Comparison of ENCODE assay signal across 9 mouse cellular contexts in the genomic region with DNA sequence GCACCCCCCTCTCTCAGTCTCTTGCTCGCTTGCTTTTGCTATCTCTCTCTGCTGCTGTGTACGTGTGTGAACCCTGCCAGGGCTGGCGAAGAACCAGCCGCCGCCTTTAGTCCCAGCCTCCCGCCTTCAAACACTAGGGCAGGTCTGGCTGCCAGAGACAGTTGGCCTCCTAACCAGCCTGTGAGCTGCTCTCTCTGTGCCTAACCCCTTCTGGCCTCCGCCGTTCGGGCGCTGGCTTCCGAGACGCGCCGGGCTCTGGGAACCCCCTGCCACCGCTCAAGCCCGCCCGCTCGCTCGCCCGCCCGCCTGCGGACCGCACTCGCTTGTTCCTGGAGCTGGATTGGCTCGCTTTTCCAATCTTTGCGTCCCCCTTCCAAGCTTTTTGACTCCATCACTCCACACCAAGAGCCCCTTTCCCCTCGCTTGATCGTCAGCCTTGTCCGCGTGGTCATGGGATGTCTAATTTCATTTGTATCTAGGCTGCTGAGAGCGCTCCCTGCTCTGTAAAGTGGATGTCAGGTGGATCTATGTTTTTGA. TPM values are rescaled to one million over a fixed set of nuclear protein-coding genes. Genes with fewer than 3 reads are reported as not detected.
DNase-seq lines count a peak whose midpoint lies in the region; ATAC-seq and TF ChIP-seq lines count a peak whose summit lies in the region.
"Had no signal": no experiment of that assay in that cellular context is flagged by ENCODE, and none has a peak within 500 bp of the region (broad histone marks: within the 10 kb centered on the region; RNA-seq: fewer than 3 reads in every experiment).

No protein-coding gene starts in this region.

- H3K4me1 ChIP-seq in E14TG2a.4 (replicated peaks; ENCODE audit: low read depth, low read length) = peaks cover 41% of the 10 kb centered on the region
- H3K4me1 ChIP-seq in embryonic facial prominence, embryonic 11.5 days (ENCODE audit: control insufficient read depth, insufficient read depth, low read length) = peaks cover 4% of the 10 kb centered on the region; the same call in 1 of the 2 replicates
- peaks cover 19% of the 10 kb centered on the region for H3K4me1 ChIP-seq in hindbrain, embryonic 16.5 days (ENCODE audit: control insufficient read depth, insufficient read depth, low read depth, low read length)
- H3K4me1 ChIP-seq in neural tube, embryonic 15.5 days = peaks cover 26% of the 10 kb centered on the region

- peak; percentile 57 for ATAC-seq in embryonic facial prominence, embryonic 11.5 days (replicated peaks; ENCODE audit: insufficient number of reproducible peaks, low FRiP score, low TSS enrichment, low read depth)
- peak; percentile 62 for ATAC-seq in hindbrain, embryonic 16.5 days
- peak; percentile 55 for ATAC-seq in neural tube, embryonic 15.5 days (ENCODE audit: low FRiP score)

- H3K4me3 ChIP-seq in E14TG2a.4 (replicated peaks; ENCODE audit: low read length) = peak overlapping the region; percentile 77
- H3K4me3 ChIP-seq in embryonic facial prominence, embryonic 11.5 days (ENCODE audit: low read depth, low read length) = peak overlapping the region; percentile 24
- peak overlapping the region; percentile 67 for H3K4me3 ChIP-seq in hindbrain, embryonic 16.5 days (ENCODE audit: low read length)
- peak overlapping the region; percentile 62 for H3K4me3 ChIP-seq in neural tube, embryonic 15.5 days (replicated peaks)

- H3K9ac ChIP-seq in embryonic facial prominence, embryonic 11.5 days (replicated peaks; ENCODE audit: low read length) = no peak overlapping the region; the same call in 1 of the 2 replicates
- peak overlapping the region; percentile 81 for H3K9ac ChIP-seq in hindbrain, embryonic 16.5 days (ENCODE audit: low read depth, low read length)
- H3K9ac ChIP-seq in neural tube, embryonic 15.5 days (replicated peaks) = peak overlapping the region; percentile 72

- no peak overlapping the region for H3K27ac ChIP-seq in embryonic facial prominence, embryonic 11.5 days (replicated peaks; ENCODE audit: low read depth, low read length)
- peak overlapping the region; percentile 90 for H3K27ac ChIP-seq in hindbrain, embryonic 16.5 days (ENCODE audit: low read depth, low read length)
- H3K27ac ChIP-seq in neural tube, embryonic 15.5 days (replicated peaks) = peak overlapping the region; percentile 89

- H3K27me3 ChIP-seq in E14TG2a.4 (ENCODE audit: insufficient read depth, low read length) = peaks cover 64% of the 10 kb centered on the region
- peaks cover 59% of the 10 kb centered on the region for H3K27me3 ChIP-seq in embryonic facial prominence, embryonic 11.5 days (ENCODE audit: control insufficient read depth, insufficient read depth, low read length)
- H3K27me3 ChIP-seq in hindbrain, embryonic 16.5 days (replicated peaks; ENCODE audit: control insufficient read depth, insufficient read depth, low read length) = peaks cover 7% of the 10 kb centered on the region
- H3K27me3 ChIP-seq in neural tube, embryonic 15.5 days (replicated peaks) = peaks cover 17% of the 10 kb centered on the region

- WGBS in embryonic facial prominence, embryonic 11.5 days = under 1% methylated on average over 31 of the region's 31 CpGs
- WGBS in hindbrain, embryonic 16.5 days = under 1% methylated on average over 31 of the region's 31 CpGs
- WGBS in neural tube, embryonic 15.5 days = under 1% methylated on average over 31 of the region's 31 CpGs

- H3K4me2 ChIP-seq in embryonic facial prominence, embryonic 11.5 days (ENCODE audit: low read depth, low read length) = peak overlapping the region; percentile 51
- H3K4me2 ChIP-seq in hindbrain, embryonic 16.5 days (ENCODE audit: low read length) = peak overlapping the region; percentile 94
- H3K4me2 ChIP-seq in neural tube, embryonic 15.5 days = peak overlapping the region; percentile 89

- peak; percentile 41 for DNase-seq in adrenal gland, adult 2 months
- DNase-seq in adrenal gland, adult 8-10 months = no peak
- no peak for DNase-seq in embryonic facial prominence, embryonic 11.5 days (ENCODE audit: low spot score)
- DNase-seq in T-cell, adult 2 months (ENCODE audit: low spot score) = no peak
- DNase-seq in layer of hippocampus, adult 9-10 months (ENCODE audit: low spot score) = no peak

- H3K9me3 ChIP-seq in E14TG2a.4 (ENCODE audit: low read length) = no peaks in the 10 kb centered on the region
- no peaks in the 10 kb centered on the region for H3K9me3 ChIP-seq in embryonic facial prominence, embryonic 11.5 days (replicated peaks; ENCODE audit: control insufficient read depth, low read length)
- no peaks in the 10 kb centered on the region for H3K9me3 ChIP-seq in hindbrain, embryonic 16.5 days (ENCODE audit: control insufficient read depth, low read length)
- no peaks in the 10 kb centered on the region for H3K9me3 ChIP-seq in neural tube, embryonic 15.5 days (replicated peaks)

- no peaks in the 10 kb centered on the region for H3K36me3 ChIP-seq in E14TG2a.4 (ENCODE audit: insufficient read depth, low read length)
- no peaks in the 10 kb centered on the region for H3K36me3 ChIP-seq in embryonic facial prominence, embryonic 11.5 days (replicated peaks; ENCODE audit: control insufficient read depth, insufficient read depth, low read depth, low read length)
- no peaks in the 10 kb centered on the region for H3K36me3 ChIP-seq in hindbrain, embryonic 16.5 days (ENCODE audit: control insufficient read depth, insufficient read depth, low read length)
- no peaks in the 10 kb centered on the region for H3K36me3 ChIP-seq in neural tube, embryonic 15.5 days

- no peak for TF ChIP-seq CTCF in E14TG2a.4 (conservative IDR thresholded peaks at IDR 0.05; ENCODE audit: low read length)

RNA-seq across cellular contexts. Expression of a gene that starts 1.5 kb away (rescaled TPM):
- under 1 TPM in 1 of 2 experiments, not detected in 1; 0.52 TPM for total RNA-seq in adrenal gland, adult 2 months (2021)
- 0.39 and 0.70 TPM in 2 replicates for polyA plus RNA-seq in adrenal gland, adult 2 months (2012; rRNA removed)
- total RNA-seq in adrenal gland, adult 8-10 months (2022) = under 1 TPM; 0.22 to 0.77 (median 0.39) TPM
- polyA plus RNA-seq in embryonic facial prominence, embryonic 11.5 days (2014; fragmentation: Nextera tagmentation; extraction: Ambion mirVana) = 0.79 and 1.4 TPM in 2 replicates
- polyA plus RNA-seq in hindbrain, embryonic 16.5 days (2015; fragmentation: Nextera tagmentation; extraction: Ambion mirVana) = 90.3 and 101 TPM in 2 replicates
- polyA plus RNA-seq in neural tube, embryonic 15.5 days (2015; fragmentation: Nextera tagmentation; extraction: Ambion mirVana) = 80.9 and 110 TPM in 2 replicates
- polyA plus RNA-seq: liver, embryonic 16.5 days had no signal

Comparison
In these comparisons a context has a peak if more than half of its experiments do, and no peak if none do; other contexts are left out.
1. H3K4me3 ChIP-seq: peak in every context shown above with its lines; median percentile 77 in E14TG2a.4; 67 in hindbrain, embryonic 16.5 days; 62 in neural tube, embryonic 15.5 days; 24 in embryonic facial prominence, embryonic 11.5 days.
2. RNA of a gene that starts 1.5 kb away (polyA plus RNA-seq): 80.9 to 110 TPM in neural tube, embryonic 15.5 days and 90.3 to 101 TPM in hindbrain, embryonic 16.5 days; 0.79 to 1.4 TPM in embryonic facial prominence, embryonic 11.5 days and 0.39 to 0.70 TPM in adrenal gland, adult 2 months; every median in the first group is over 10 times any median in the second.
3. Peak in every context shown above with its lines, with median percentiles within 50 percentile points of each other: ATAC-seq and H3K4me2 ChIP-seq.